Mouse (Mus musculus): Measurements from ENCODE around the gene Mdga2. TPM values are rescaled to one million over a fixed set of nuclear protein-coding genes. Genes with fewer than 3 reads are reported as not detected.

Gene Mdga2
- polyA plus RNA-seq, 1 experiment from 2014 or later = 0.24 TPM

GRCm38 (mm10) chr12:66853167-66853566, 369.2 kb downstream of the Mdga2 start:
- 24% methylated on average over 3 of the region's 3 CpGs for WGBS
- Histone ChIP-seq H3K4me3 (no peak overlapping the region), H3K27ac (no peak overlapping the region)

GRCm38 (mm10) chr12:66840336-66840735, 382.0 kb downstream of the Mdga2 start:
- no peak overlapping the region for H3K9ac ChIP-seq
- no peaks in the 10 kb centered on the region for H3K9me3 ChIP-seq
- H3K27ac ChIP-seq = no peak overlapping the region
- H3K4me2 ChIP-seq = no peak overlapping the region
- H3K36me3 ChIP-seq = no peaks in the 10 kb centered on the region
- ATAC-seq (ENCODE audit: borderline replicate concordance, extremely low read depth, low FRiP score, low TSS enrichment) = no peak
- no peak overlapping the region for H3K4me3 ChIP-seq
- 39% methylated on average over 3 of the region's 3 CpGs for WGBS
- H3K27me3 ChIP-seq = no peaks in the 10 kb centered on the region
- no peaks in the 10 kb centered on the region for H3K4me1 ChIP-seq

More at GRCm38 (mm10) chr12:66853167-66853566, 369.2 kb downstream of the Mdga2 start:
- H3K4me2 ChIP-seq = no peak overlapping the region
- H3K36me3 ChIP-seq = no peaks in the 10 kb centered on the region
- no peak for ATAC-seq (ENCODE audit: borderline replicate concordance, extremely low read depth, low FRiP score, low TSS enrichment)
- no peaks in the 10 kb centered on the region for H3K9me3 ChIP-seq
- no peaks in the 10 kb centered on the region for H3K27me3 ChIP-seq
- H3K9ac ChIP-seq = no peak overlapping the region
- no peaks in the 10 kb centered on the region for H3K4me1 ChIP-seq

DNA sequence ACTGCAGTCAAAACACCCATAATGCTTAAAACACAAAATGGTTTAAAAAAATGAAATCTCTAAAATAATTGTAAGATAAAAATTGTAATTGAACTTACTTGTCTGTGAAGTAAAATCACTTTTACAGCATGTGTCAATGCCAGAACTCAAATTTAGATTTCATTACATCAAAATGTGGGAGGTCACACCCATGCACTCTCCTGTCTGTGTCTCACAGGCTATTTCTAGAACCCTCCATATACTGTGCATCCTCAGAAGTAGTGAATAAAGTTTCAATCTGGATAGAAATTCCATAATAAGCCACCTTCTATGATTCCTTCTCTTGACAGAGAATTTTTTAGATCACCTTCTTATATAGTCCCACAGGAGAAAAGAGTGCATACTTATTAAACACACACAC, 466.7 kb downstream of the Mdga2 start:
- H3K36me3 ChIP-seq = no peaks in the 10 kb centered on the region

GRCm38 (mm10) chr12:66734536-66734935, 487.8 kb downstream of the Mdga2 start:
- Histone ChIP-seq H3K36me3 (no peaks in the 10 kb centered on the region), H3K4me1 (no peaks in the 10 kb centered on the region), H3K9ac (no peak overlapping the region), H3K27me3 (no peaks in the 10 kb centered on the region), H3K9me3 (no peaks in the 10 kb centered on the region), H3K4me2 (no peak overlapping the region), H3K4me3 (no peak overlapping the region), H3K27ac (no peak overlapping the region)
- 29% methylated on average over 3 of the region's 3 CpGs for WGBS
- ATAC-seq (ENCODE audit: borderline replicate concordance, extremely low read depth, low FRiP score, low TSS enrichment) = no peak

More for the DNA sequence above, 466.7 kb downstream of the Mdga2 start:
- Histone ChIP-seq H3K9ac (no peak overlapping the region), H3K27ac (no peak overlapping the region), H3K9me3 (no peaks in the 10 kb centered on the region), H3K4me3 (no peak overlapping the region), H3K4me2 (no peak overlapping the region), H3K27me3 (no peaks in the 10 kb centered on the region), H3K4me1 (no peaks in the 10 kb centered on the region)
- ATAC-seq (ENCODE audit: borderline replicate concordance, extremely low read depth, low FRiP score, low TSS enrichment) = no peak

- ATAC-seq (ENCODE audit: borderline replicate concordance, extremely low read depth, low FRiP score, low TSS enrichment) = no peak
- 72% methylated on average over 2 of the region's 2 CpGs for WGBS
These were observed 497.9 kb downstream of the Mdga2 start for GRCm38 (mm10) chr12:66724474-66724873.

GRCm38 (mm10) chr12:66708334-66708733, 514.0 kb downstream of the Mdga2 start:
- Histone ChIP-seq H3K9me3 (no peaks in the 10 kb centered on the region), H3K27me3 (no peaks in the 10 kb centered on the region), H3K4me2 (no peak overlapping the region), H3K36me3 (no peaks in the 10 kb centered on the region), H3K4me3 (no peak overlapping the region), H3K9ac (no peak overlapping the region), H3K27ac (no peak overlapping the region), H3K4me1 (no peaks in the 10 kb centered on the region)
- 74% methylated on average over 10 of the region's 10 CpGs for WGBS
- no peak for ATAC-seq (ENCODE audit: borderline replicate concordance, extremely low read depth, low FRiP score, low TSS enrichment)

More at GRCm38 (mm10) chr12:66724474-66724873, 497.9 kb downstream of the Mdga2 start:
- H3K9ac ChIP-seq = no peak overlapping the region
- H3K27me3 ChIP-seq = no peaks in the 10 kb centered on the region
- H3K9me3 ChIP-seq = no peaks in the 10 kb centered on the region
- H3K4me2 ChIP-seq = no peak overlapping the region
- H3K27ac ChIP-seq = no peak overlapping the region
- H3K36me3 ChIP-seq = no peaks in the 10 kb centered on the region
- no peaks in the 10 kb centered on the region for H3K4me1 ChIP-seq
- H3K4me3 ChIP-seq = no peak overlapping the region

- WGBS = 22% methylated on average over 2 of the region's 2 CpGs
- H3K27ac ChIP-seq = no peak overlapping the region
- H3K36me3 ChIP-seq = no peaks in the 10 kb centered on the region
- H3K4me2 ChIP-seq = no peak overlapping the region
- ATAC-seq (ENCODE audit: borderline replicate concordance, extremely low read depth, low FRiP score, low TSS enrichment) = no peak
- H3K9ac ChIP-seq = no peak overlapping the region
- no peaks in the 10 kb centered on the region for H3K27me3 ChIP-seq
- H3K9me3 ChIP-seq = no peaks in the 10 kb centered on the region
- H3K4me1 ChIP-seq = no peaks in the 10 kb centered on the region
- H3K4me3 ChIP-seq = no peak overlapping the region
These were observed 514.9 kb downstream of the Mdga2 start for GRCm38 (mm10) chr12:66707431-66707830.

DNA sequence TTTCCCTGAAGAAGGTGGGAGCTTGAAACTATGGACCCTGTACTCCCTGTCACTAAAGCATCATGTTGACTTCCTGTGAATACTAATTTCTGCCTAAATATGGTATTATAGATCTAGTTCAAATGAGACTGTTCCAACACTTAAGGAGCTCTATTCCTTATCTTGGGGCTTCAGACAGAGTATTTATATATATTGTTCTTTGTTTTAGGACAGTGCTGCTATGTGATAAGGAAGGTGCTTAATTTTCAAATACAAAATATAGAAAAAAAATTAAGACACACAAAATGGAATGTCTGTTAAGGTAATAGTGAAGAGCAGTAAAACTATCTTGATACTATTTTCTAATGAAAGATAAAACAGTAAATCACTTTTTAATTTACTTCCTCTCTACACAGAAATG, 517.3 kb downstream of the Mdga2 start:
- Histone ChIP-seq H3K9me3 (no peaks in the 10 kb centered on the region), H3K27ac (no peak overlapping the region), H3K4me3 (no peak overlapping the region), H3K27me3 (no peaks in the 10 kb centered on the region), H3K4me2 (no peak overlapping the region), H3K36me3 (no peaks in the 10 kb centered on the region), H3K4me1 (no peaks in the 10 kb centered on the region), H3K9ac (no peak overlapping the region)
- ATAC-seq (ENCODE audit: borderline replicate concordance, extremely low read depth, low FRiP score, low TSS enrichment) = no peak

DNA sequence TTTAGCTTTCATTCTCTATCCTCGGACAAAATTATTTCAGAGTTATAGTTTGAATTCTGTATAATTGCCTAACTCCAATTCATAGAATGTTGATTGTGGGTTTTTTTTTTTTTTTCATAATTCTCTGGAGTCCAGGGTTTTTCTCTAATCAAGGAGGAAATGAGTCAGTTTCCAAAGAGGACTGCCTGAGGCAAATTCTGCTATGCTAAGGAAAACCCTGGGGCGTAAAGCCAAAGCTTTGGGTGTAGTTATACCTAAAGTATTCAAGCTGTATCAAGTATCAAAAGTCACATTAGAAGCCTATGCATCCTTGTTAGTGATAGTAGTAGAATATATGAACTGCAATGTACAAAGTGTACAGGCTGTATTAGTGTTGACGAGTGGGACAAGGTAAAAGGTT, 519.6 kb downstream of the Mdga2 start:
- no peaks in the 10 kb centered on the region for H3K9me3 ChIP-seq
- no peaks in the 10 kb centered on the region for H3K27me3 ChIP-seq
- H3K4me2 ChIP-seq = no peak overlapping the region
- ATAC-seq (ENCODE audit: borderline replicate concordance, extremely low read depth, low FRiP score, low TSS enrichment) = no peak
- no peak overlapping the region for H3K27ac ChIP-seq
- no peak overlapping the region for H3K9ac ChIP-seq
- WGBS = 80% methylated on average over 3 of the region's 3 CpGs
- no peaks in the 10 kb centered on the region for H3K36me3 ChIP-seq
- H3K4me3 ChIP-seq = no peak overlapping the region
- no peaks in the 10 kb centered on the region for H3K4me1 ChIP-seq

GRCm38 (mm10) chr12:66679558-66679957, 542.8 kb downstream of the Mdga2 start:
- H3K9ac ChIP-seq = no peak overlapping the region
- no peaks in the 10 kb centered on the region for H3K9me3 ChIP-seq
- ATAC-seq (ENCODE audit: borderline replicate concordance, extremely low read depth, low FRiP score, low TSS enrichment) = no peak
- no peaks in the 10 kb centered on the region for H3K4me1 ChIP-seq
- H3K27me3 ChIP-seq = no peaks in the 10 kb centered on the region
- H3K36me3 ChIP-seq = no peaks in the 10 kb centered on the region
- H3K4me3 ChIP-seq = no peak overlapping the region
- no peak overlapping the region for H3K27ac ChIP-seq
- 72% methylated on average over 3 of the region's 3 CpGs for whole genome bisulfite sequencing
- H3K4me2 ChIP-seq = no peak overlapping the region

DNA sequence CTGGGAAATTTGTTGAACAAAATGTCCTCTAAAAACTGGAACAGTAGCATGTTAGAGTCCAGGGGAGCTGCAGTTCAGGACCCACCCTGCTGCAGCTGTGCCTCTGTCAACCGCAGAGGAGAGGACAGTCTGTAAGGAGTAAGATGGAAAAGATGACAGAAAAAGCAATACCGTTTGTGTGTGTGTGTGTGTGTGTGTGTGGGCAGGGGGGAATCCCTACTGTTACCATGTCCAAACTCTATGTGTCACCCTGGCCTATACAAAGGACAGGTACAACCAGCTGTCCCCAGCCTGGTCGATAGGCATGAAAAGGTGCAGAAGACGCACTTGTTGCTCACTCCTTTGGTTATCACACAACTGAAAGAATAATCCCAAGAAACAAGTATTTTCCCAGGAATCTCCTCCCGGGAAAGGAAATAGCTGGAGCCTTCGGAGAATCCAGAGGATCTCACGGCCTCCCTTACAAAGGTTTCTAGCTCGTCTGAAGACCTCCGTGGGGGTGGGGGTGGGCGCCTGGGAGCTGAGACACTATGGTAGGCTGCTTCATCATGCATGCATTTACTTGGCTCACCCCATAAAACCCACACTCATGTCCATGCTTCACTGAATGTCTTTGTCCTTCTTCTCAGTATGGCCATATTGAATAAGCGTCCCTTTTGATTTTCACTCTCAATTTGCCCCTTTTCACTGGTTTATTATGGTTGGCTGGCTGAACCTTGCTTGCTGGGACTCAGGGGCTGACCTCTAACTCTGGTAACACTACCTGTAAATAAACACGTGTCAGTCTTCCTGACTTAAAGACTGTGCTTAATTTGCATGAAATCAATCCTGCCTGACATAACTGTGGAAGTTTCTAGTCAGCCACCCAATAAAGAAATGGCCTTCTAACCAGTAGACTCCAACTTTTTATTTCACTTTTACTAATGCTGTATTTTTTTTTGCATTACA, 573.5 kb downstream of the Mdga2 start:
- Histone ChIP-seq H3K9ac (no peak overlapping the region), H3K9me3 (no peaks in the 10 kb centered on the region), H3K4me2 (no peak overlapping the region), H3K27ac (no peak overlapping the region), H3K4me1 (no peaks in the 10 kb centered on the region), H3K27me3 (no peaks in the 10 kb centered on the region), H3K36me3 (no peaks in the 10 kb centered on the region), H3K4me3 (no peak overlapping the region)
- WGBS = 55% methylated on average over 12 of the region's 12 CpGs
- ATAC-seq (ENCODE audit: borderline replicate concordance, extremely low read depth, low FRiP score, low TSS enrichment) = no peak

GRCm38 (mm10) chr12:66640408-66640807, 581.9 kb downstream of the Mdga2 start:
- no peak overlapping the region for H3K27ac ChIP-seq
- no peak overlapping the region for H3K4me2 ChIP-seq
- no peak overlapping the region for H3K4me3 ChIP-seq
- H3K9ac ChIP-seq = no peak overlapping the region
- no peaks in the 10 kb centered on the region for H3K36me3 ChIP-seq
- no peak for ATAC-seq (ENCODE audit: borderline replicate concordance, extremely low read depth, low FRiP score, low TSS enrichment)
- 57% methylated on average over 1 of the region's 1 CpGs for WGBS
- no peaks in the 10 kb centered on the region for H3K9me3 ChIP-seq
- no peaks in the 10 kb centered on the region for H3K4me1 ChIP-seq
- no peaks in the 10 kb centered on the region for H3K27me3 ChIP-seq
